Mouse (Mus musculus) layer of hippocampus, postnatal 14 days (tissue): ENCODE results near the gene Mpp4. TPM values are rescaled to one million over a fixed set of nuclear protein-coding genes. Genes with fewer than 3 reads are reported as not detected.

Experiments used
- total RNA-seq, 2 experiments: library from RNA; stranded (reverse); gene quantifications; 2 replicates each; pipeline ENCODE4 v1.2.3; 2021

Mpp4 gene
- total RNA-seq, 2 experiments from 2014 or later: 1.1 to 1.4 TPM

Other genes with a start within 250 kb of the Mpp4 start
- gene Trak2, start 190.0 kb downstream of the Mpp4 start, total RNA-seq: 100 to 1,000 TPM; 201 to 209 TPM
- 10 to 100 TPM; 49.3 to 60.8 TPM for gene Stradb, start 189.9 kb downstream of the Mpp4 start, total RNA-seq
- gene C2cd6, start 68.5 kb downstream of the Mpp4 start, total RNA-seq: not detected
- gene Tmem237, start 43.0 kb downstream of the Mpp4 start, total RNA-seq: 10 to 100 TPM; 28.3 to 29.5 TPM
- gene Als2, start 73.8 kb upstream of the Mpp4 start, total RNA-seq: 10 to 100 TPM; 48.9 to 50.4 TPM
- 1 to 10 TPM in 1 of 2 experiments, under 1 TPM in 1; 0.65 to 1.0 TPM for gene Cdk15, start 93.5 kb upstream of the Mpp4 start, total RNA-seq